In the genomic region with DNA sequence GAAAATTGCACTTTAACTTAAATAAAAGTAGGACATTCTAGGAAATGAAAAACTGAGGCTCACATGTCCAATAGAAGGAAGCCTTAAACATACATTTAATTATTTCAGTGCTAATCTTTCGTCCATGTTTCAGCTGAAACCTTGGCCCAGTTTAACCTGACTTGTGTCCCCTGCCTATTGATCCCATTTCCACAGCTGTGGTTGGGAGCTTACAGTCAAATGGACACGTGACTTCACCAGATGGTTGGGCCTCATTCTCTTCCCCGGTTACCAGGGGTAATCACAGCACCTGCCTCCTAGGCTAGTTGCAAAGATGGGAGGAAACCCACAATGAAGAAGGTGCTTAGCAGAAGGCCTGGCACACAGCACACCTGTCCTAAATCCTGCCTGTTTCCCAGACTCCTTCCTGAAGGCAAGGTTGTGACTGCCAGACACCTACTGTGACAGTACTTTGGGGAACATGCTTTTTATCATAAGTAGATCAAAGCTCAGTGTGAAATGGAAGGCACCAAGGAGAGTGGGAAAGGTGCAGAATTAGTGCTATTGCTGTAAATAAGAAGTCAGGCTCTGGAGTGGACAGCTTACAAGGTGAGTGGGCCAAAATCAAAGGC, we compare ENCODE assay signal across 24 mouse cellular contexts. TPM values are rescaled to one million over a fixed set of nuclear protein-coding genes. Genes with fewer than 3 reads are reported as not detected.
A peak's percentile ranks its signal among the peaks of the same experiment; 100 is the strongest.
DNase-seq lines count a peak whose midpoint lies in the region; ATAC-seq lines count a peak whose summit lies in the region.
"Had no signal": no experiment of that assay in that cellular context is flagged by ENCODE, and none has a peak within 500 bp of the region (broad histone marks: within the 10 kb centered on the region; RNA-seq: fewer than 3 reads in every experiment).

No protein-coding gene starts in this region.

- no peaks in the 10 kb centered on the region for H3K9me3 ChIP-seq in liver, embryonic 16.5 days (replicated peaks; ENCODE audit: control insufficient read depth, low read length)
- no peaks in the 10 kb centered on the region for H3K9me3 ChIP-seq in liver, embryonic 12.5 days (replicated peaks)
- H3K9me3 ChIP-seq in midbrain, embryonic 16.5 days (replicated peaks; ENCODE audit: control insufficient read depth, low read length, poor library complexity, severe bottlenecking) = no peaks in the 10 kb centered on the region
- H3K9me3 ChIP-seq: forebrain, embryonic 15.5 days; heart, embryonic 13.5 days; midbrain, embryonic 15.5 days; neural tube, embryonic 13.5 days had no signal

- H3K9ac ChIP-seq in liver, embryonic 16.5 days (ENCODE audit: low read depth, low read length) = no peak overlapping the region
- H3K9ac ChIP-seq in liver, embryonic 12.5 days = no peak overlapping the region
- no peak overlapping the region for H3K9ac ChIP-seq in midbrain, embryonic 16.5 days (ENCODE audit: low read depth, low read length)
- H3K9ac ChIP-seq: forebrain, embryonic 15.5 days; heart, embryonic 13.5 days; liver, embryonic 14.5 days; midbrain, embryonic 15.5 days; neural tube, embryonic 13.5 days had no signal

- H3K4me1 ChIP-seq in liver, embryonic 16.5 days (ENCODE audit: control insufficient read depth, low read depth, low read length) = peaks cover 10% of the 10 kb centered on the region
- H3K4me1 ChIP-seq in liver, embryonic 12.5 days = peaks cover 35% of the 10 kb centered on the region
- H3K4me1 ChIP-seq in midbrain, embryonic 16.5 days (ENCODE audit: control insufficient read depth, insufficient read depth, low read length) = no peaks in the 10 kb centered on the region
- H3K4me1 ChIP-seq: forebrain, embryonic 15.5 days; heart, embryonic 13.5 days; midbrain, embryonic 15.5 days; neural tube, embryonic 13.5 days had no signal

- H3K4me3 ChIP-seq in liver, embryonic 16.5 days (ENCODE audit: low read depth, low read length) = no peak overlapping the region
- H3K4me3 ChIP-seq in liver, embryonic 12.5 days = no peak overlapping the region
- no peak overlapping the region for H3K4me3 ChIP-seq in midbrain, embryonic 16.5 days (ENCODE audit: low read depth, low read length)
- H3K4me3 ChIP-seq: forebrain, embryonic 15.5 days; heart, embryonic 13.5 days; midbrain, embryonic 15.5 days; myocyte; neural tube, embryonic 13.5 days had no signal

- WGBS in liver, embryonic 16.5 days (ENCODE audit: insufficient replicate concordance) = 47% methylated on average over 3 of the region's 3 CpGs
- WGBS in liver, embryonic 12.5 days (ENCODE audit: insufficient replicate concordance) = 61% methylated on average over 3 of the region's 3 CpGs
- 74% methylated on average over 3 of the region's 3 CpGs for WGBS in midbrain, embryonic 16.5 days

- DNase-seq in cerebellum, adult 11 months = no peak
- DNase-seq in cerebellum, postnatal 10 days = peak; percentile 19 to 29
- peak; percentile 35 for DNase-seq in retina, postnatal 1 day
- DNase-seq in left cerebral cortex, adult 8-10 months (ENCODE audit: low spot score in 2 of 2) = no peak
- DNase-seq: adrenal gland, postnatal 10 days; gastrocnemius, postnatal 10 days; heart, adult 18-20 months; heart, postnatal 14 days; kidney, postnatal 10 days; lung, postnatal 4 days; right cerebral cortex, adult 18-20 months; thymus, adult 18-20 months had no signal

- H3K27me3 ChIP-seq in liver, embryonic 16.5 days (ENCODE audit: control insufficient read depth, insufficient read depth, low read depth, low read length) = no peaks in the 10 kb centered on the region
- peaks cover 10% of the 10 kb centered on the region; the same call in 1 of the 2 replicates for H3K27me3 ChIP-seq in liver, embryonic 12.5 days (replicated peaks)
- no peaks in the 10 kb centered on the region for H3K27me3 ChIP-seq in midbrain, embryonic 16.5 days (ENCODE audit: control insufficient read depth, insufficient read depth, low read depth, low read length)
- H3K27me3 ChIP-seq: forebrain, embryonic 15.5 days; heart, embryonic 13.5 days; midbrain, embryonic 15.5 days; neural tube, embryonic 13.5 days had no signal

- H3K36me3 ChIP-seq in liver, embryonic 16.5 days (ENCODE audit: control insufficient read depth, insufficient read depth) = no peaks in the 10 kb centered on the region
- H3K36me3 ChIP-seq in liver, embryonic 12.5 days = no peaks in the 10 kb centered on the region
- H3K36me3 ChIP-seq in midbrain, embryonic 16.5 days (ENCODE audit: control insufficient read depth, insufficient read depth, low read length) = no peaks in the 10 kb centered on the region
- H3K36me3 ChIP-seq: forebrain, embryonic 15.5 days; heart, embryonic 13.5 days; midbrain, embryonic 15.5 days; neural tube, embryonic 13.5 days had no signal

- H3K4me2 ChIP-seq in liver, embryonic 16.5 days (ENCODE audit: low read depth, low read length) = no peak overlapping the region
- no peak overlapping the region for H3K4me2 ChIP-seq in liver, embryonic 12.5 days
- H3K4me2 ChIP-seq in midbrain, embryonic 16.5 days (ENCODE audit: low read length) = no peak overlapping the region
- H3K4me2 ChIP-seq: forebrain, embryonic 15.5 days; heart, embryonic 13.5 days; midbrain, embryonic 15.5 days; neural tube, embryonic 13.5 days had no signal

- H3K27ac ChIP-seq in liver, embryonic 16.5 days (ENCODE audit: low read length) = no peak overlapping the region
- no peak overlapping the region for H3K27ac ChIP-seq in liver, embryonic 12.5 days
- H3K27ac ChIP-seq in midbrain, embryonic 16.5 days (ENCODE audit: low read length) = no peak overlapping the region
- H3K27ac ChIP-seq: forebrain, embryonic 15.5 days; heart, embryonic 13.5 days; hindbrain, postnatal 0 days; liver, embryonic 14.5 days; midbrain, embryonic 15.5 days; neural tube, embryonic 13.5 days had no signal

- ATAC-seq in cerebellum, adult (ENCODE audit: insufficient number of reproducible peaks, low FRiP score, low TSS enrichment) = peak; percentile 46
- ATAC-seq in liver, embryonic 16.5 days (ENCODE audit: low read depth) = 0 out of 2 replicates have a peak, but pooled peaks have one; percentile 27
- ATAC-seq in liver, embryonic 12.5 days = no peak
- ATAC-seq in midbrain, embryonic 16.5 days = no peak
- ATAC-seq: activated CD4-positive, CD25-positive, alpha-beta regulatory T cell, adult 4 months; forebrain, embryonic 15.5 days; hindbrain, postnatal 0 days; midbrain, embryonic 15.5 days had no signal

RNA-seq across cellular contexts. Expression of gene Gadd45a, which starts 52.4 kb away (rescaled TPM):
- polyA plus RNA-seq in liver, embryonic 16.5 days (2015; fragmentation: Nextera tagmentation; extraction: Ambion mirVana) = 54.4 and 56.6 TPM in 2 replicates
- polyA plus RNA-seq in liver, embryonic 12.5 days (2016; fragmentation: Nextera tagmentation; extraction: Ambion mirVana) = 88.3 and 96.9 TPM in 2 replicates
- 10 to 100 TPM in 1 of 4 experiments, 1 to 10 TPM in 3; 6.9 to 10.0 (median 8.6) TPM for total RNA-seq in left cerebral cortex, adult 8-10 months (2022)
- polyA plus RNA-seq in midbrain, embryonic 16.5 days (2015; fragmentation: Nextera tagmentation; extraction: Ambion mirVana) = 15.1 and 17.6 TPM in 2 replicates

Comparison
In these comparisons a context has a peak if more than half of its experiments do, and no peak if none do; other contexts are left out.
1. ATAC-seq: peak in cerebellum, adult (single experiment) and liver, embryonic 16.5 days (single experiment); none in liver, embryonic 12.5 days (single experiment) and midbrain, embryonic 16.5 days (single experiment).
2. DNase-seq: peak in cerebellum, postnatal 10 days (2 of 2) and retina, postnatal 1 day (single experiment); none in cerebellum, adult 11 months (single experiment) and left cerebral cortex, adult 8-10 months (0 of 2).